Mouse (Mus musculus) frontal cortex, postnatal 10 days (tissue): ENCODE measurements at regions not wholly inside any gene's neighbourhood (a gene's known extent, or its start where the extent isn't known, plus 50 kb on each side); places are given as distances from the start of the nearest gene placed in this dataset.

Experiments used
- DNase-seq, 2 experiments: peaks; one replicate each; pipeline ENCODE4 v3.0.0; 2022; ENCODE audit warnings: low spot score in 2 of 2, mixed read lengths in 1 of 2

DNA sequence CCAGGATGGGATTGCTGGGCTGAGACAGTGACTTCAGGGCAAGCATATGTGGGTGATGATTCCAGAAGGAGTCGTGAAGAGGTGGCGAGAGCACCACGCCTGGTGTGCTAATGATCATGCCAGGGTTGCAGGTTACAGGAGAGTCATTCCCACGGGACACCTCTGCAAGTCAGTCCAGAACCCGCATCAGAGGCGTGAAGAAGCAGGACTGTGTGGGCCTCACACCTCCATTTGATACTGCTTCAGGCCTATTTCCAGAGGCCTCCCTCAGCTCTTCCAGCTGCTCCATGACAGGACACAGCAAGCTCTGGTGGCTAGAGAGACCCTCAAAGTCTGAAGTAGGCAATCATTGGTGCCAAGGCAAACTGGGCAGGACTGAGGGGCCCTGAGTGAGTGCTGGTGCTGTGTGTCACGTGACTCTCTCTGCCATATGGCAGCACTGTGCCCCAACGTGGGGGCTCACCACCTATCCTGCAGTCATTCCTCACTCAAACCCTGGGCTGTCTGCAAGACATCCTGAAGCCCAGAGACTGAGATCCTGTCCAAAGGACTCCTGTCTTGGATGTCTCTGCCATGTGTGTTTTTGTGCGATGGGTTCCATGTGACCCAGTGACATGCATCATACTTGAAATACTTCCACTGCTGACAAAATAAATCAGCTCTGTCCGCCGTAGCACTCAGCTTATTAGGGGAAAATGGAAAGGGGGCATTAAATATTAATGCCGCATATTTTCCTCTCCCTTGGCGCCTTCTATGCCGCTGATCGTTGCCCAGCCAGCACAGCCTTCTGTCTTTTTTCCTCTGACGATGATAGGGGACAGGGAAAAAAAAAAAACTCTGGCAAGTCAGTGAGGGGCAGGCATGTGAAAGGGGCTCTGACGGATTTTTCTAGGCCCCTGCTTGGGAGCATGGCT, 247.6 kb upstream of the Habp2 start:
- DNase-seq: no peak

GRCm38 (mm10) chr19:56041930-56042329, 245.0 kb upstream of the Habp2 start:
- no peak for DNase-seq

DNA sequence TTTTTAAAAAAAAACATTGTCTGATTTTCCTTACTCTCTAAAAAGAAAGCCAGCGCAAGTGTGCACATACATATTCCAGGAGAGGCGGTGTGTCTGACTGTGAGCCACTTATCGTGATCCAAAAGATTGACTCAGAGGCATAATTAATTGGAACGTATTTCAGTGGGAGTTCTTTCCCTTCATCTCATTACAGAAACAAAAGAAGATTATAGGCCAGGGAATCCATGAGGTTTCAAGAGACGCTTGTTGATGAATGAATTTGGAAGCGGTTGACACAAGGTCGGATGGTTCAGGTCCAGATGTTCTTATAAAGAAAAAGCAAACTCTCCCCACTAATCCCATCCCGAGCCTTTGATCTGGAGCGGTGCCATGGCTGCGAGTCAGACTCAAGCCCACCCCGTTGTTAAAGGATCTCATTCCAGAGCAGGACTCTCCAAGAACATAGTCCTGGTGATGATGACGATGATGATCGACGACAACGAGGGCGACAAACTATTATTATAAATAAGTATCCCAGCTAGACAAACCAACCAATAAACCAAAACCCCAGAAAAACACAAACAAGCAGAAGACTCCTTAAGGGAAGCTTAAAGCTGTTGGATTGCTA, 240.1 kb upstream of the Habp2 start:
- no peak for DNase-seq

- no peak for DNase-seq
Measured at GRCm38 (mm10) chr19:56054186-56054585, 232.8 kb upstream of the Habp2 start.

- no peak for DNase-seq
Measured at GRCm38 (mm10) chr19:56056397-56056796, 230.5 kb upstream of the Habp2 start.

- peak in 1 of 2 experiments; percentile 12 for DNase-seq
Measured at GRCm38 (mm10) chr19:56061882-56062540, 224.9 kb upstream of the Habp2 start.

- no peak for DNase-seq
Measured at GRCm38 (mm10) chr19:56063099-56063498, 223.8 kb upstream of the Habp2 start.

GRCm38 (mm10) chr19:56065730-56066129, 221.2 kb upstream of the Habp2 start:
- no peak for DNase-seq

GRCm38 (mm10) chr19:56068165-56068564, 218.8 kb upstream of the Habp2 start:
- DNase-seq: no peak

- DNase-seq: no peak
Measured at GRCm38 (mm10) chr19:56068854-56069253, 218.1 kb upstream of the Habp2 start.

DNA sequence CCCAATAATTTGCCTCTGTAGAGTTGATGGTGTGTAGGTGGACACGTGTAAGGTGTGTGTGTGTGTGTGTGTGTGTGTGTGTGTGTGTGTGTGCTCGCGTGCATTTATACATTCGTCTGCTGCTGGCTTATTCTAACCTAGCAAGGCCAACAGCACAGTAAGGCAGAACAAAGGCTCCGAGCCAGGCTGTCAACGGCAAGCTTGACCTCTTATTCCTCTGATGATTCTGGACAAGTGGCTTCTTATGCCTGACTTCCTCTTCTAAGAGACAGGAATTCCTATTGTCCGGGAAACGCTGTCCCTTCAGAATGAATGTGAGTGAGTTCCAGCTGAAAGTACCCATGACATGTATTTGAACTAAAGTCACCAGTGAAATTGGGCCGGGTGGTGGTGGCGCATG, 217.7 kb upstream of the Habp2 start:
- no peak for DNase-seq

GRCm38 (mm10) chr19:56071340-56071739, 215.6 kb upstream of the Habp2 start:
- no peak for DNase-seq

GRCm38 (mm10) chr19:56076128-56076527, 210.8 kb upstream of the Habp2 start:
- DNase-seq: no peak

GRCm38 (mm10) chr19:56077491-56077890, 209.4 kb upstream of the Habp2 start:
- no peak for DNase-seq

DNA sequence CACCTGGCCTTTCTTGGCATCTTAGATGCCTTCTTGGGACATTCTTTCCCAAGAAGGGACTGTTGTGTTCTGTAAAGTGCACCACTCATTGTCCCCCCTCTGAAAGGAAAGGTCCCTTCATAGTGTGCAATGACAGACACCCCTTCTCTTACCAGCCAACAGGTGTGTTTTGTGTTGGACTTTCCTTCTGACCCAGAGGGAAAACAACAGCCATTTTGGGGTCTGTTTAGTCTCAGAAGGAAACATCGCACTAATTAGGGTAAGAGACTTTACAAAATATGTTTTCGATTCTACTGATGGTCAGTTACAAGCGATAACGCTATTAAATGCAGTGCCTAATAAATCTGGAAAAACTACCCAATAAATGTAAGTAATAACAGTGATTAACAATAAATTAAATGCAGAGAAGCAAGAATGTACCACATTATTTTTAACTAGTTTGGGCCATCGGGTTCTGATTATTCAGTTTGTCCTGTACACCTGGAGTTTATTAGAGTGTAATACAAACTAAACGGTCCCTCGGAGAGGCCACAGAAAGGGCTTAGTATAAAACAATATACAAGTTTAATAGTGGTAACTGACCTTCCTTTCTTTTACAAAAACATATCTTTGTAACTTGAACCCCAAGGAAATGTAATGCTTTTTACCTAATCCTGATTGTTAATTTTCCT, 200.4 kb upstream of the Habp2 start:
- DNase-seq: no peak

GRCm38 (mm10) chr19:56087127-56087526, 199.8 kb upstream of the Habp2 start:
- DNase-seq: no peak

DNA sequence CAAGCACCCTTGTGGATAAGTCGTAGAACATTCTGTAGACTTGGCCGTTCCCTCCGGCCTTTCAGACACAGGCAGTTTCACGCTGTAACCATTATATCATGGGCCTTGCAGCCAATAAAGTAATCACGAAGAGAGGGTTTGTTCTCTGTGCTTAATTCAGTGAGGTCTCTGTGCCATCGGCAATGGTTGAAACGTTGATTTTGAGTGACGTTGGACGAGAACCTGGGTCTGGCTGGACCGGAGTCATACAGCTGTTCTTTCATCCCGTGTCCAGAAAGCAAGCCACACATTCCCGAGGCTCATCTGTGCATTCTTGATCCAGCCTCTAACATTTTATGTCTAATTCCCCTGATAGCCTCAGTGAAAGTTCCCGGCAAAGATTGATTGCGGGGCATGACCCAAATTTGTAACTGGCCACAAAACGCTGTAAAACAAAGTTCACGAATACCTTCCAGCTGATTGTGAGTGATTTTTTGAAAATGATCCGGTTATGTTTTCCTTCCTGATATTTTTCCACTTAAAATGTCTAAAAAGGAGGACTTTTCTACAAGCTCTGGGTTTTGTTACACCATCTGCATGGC, 197.1 kb upstream of the Habp2 start:
- no peak for DNase-seq

GRCm38 (mm10) chr19:56091581-56091980, 195.4 kb upstream of the Habp2 start:
- no peak for DNase-seq

- DNase-seq: no peak
Measured at GRCm38 (mm10) chr19:56095873-56096272, 191.1 kb upstream of the Habp2 start.

DNA sequence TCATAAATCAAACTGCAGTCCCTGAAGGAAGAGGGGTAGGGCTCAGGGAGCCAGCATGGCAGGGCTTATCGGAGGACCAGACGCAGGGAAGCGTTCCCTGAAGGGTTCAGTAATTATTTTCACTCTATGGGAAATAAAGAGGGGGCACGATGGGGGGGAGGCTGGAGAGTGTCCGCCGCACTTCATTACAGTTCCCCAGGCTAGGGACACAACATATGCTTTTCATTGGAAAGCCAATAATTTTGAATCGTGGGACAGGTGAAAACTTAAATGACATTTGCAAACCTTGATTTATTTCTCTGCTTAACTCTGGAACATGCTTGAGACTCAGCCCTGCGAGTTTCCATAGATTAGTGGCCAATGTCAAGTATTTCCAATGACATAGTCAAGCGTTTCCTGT, 187.2 kb upstream of the Habp2 start:
- no peak for DNase-seq

DNA sequence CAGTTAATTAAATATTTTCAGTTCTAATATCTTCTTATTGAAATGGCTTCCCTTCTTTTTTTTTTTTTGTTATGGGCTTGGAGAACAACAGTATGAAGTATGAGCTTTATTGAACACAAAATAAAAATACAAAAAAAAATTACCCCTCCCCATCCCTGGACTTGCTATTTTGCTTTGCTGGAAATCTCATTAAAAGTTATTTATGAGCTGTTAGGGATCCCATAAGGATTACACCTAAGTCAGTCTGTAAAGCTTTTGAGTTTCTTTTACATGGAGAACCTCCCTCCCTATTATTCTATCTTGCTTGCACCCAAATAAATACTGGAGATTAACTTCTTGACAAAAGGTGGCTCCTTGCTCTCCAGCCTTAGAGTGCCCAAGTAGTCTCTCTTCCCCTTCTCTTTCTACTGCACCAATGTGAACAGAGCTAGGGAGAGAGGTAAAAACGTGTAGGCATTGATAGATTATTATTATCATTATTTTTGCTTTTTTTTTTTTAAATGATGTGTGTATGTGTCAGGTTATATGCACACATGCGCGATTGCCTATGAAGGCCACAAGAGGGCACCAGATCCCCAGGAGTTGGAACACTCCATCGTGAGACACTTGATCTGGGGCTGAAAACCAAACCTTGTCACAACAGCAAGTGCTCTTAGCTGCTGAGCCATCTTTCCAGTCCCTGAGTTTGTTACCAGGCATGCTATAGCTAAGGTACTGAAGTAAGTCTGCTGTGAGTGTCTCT, 186.6 kb upstream of the Habp2 start:
- no peak for DNase-seq
